Mouse (Mus musculus) left cerebral cortex, adult 9 months (tissue): ENCODE results near the gene St6galnac5.

Experiments used
- DNase-seq, 2 experiments: peaks; one replicate each; pipeline ENCODE4 v3.0.0; 2022; ENCODE audit warnings: low spot score in 2 of 2

The St6galnac5 gene

GRCm38 (mm10) chr3:152867654-152868525 lies 114.2 kb downstream of the St6galnac5 start:
- DNase-seq: peak; percentile 42 to 56

GRCm38 (mm10) chr3:152866035-152866965 lies 115.7 kb downstream of the St6galnac5 start:
- peak in 1 of 2 experiments; percentile 23 for DNase-seq

GRCm38 (mm10) chr3:152861978-152862377 lies 120.1 kb downstream of the St6galnac5 start:
- DNase-seq: no peak

GRCm38 (mm10) chr3:152861450-152861849 lies 120.6 kb downstream of the St6galnac5 start:
- no peak for DNase-seq

- no peak for DNase-seq
Observed at GRCm38 (mm10) chr3:152856095-152856494, 126.0 kb downstream of the St6galnac5 start.

- no peak for DNase-seq
Observed at GRCm38 (mm10) chr3:152855006-152855614, 126.9 kb downstream of the St6galnac5 start.

- no peak for DNase-seq
Observed at GRCm38 (mm10) chr3:152843925-152844324, 138.1 kb downstream of the St6galnac5 start.

GRCm38 (mm10) chr3:152842648-152843047 lies 139.4 kb downstream of the St6galnac5 start:
- DNase-seq: no peak

- DNase-seq: peak in 1 of 2 experiments; percentile 26
Observed at GRCm38 (mm10) chr3:152841264-152841663, 140.8 kb downstream of the St6galnac5 start.

GRCm38 (mm10) chr3:152837938-152838337 lies 144.1 kb downstream of the St6galnac5 start:
- DNase-seq: peak; percentile 56 to 61

- DNase-seq: no peak
Observed at GRCm38 (mm10) chr3:152837407-152837806, 144.6 kb downstream of the St6galnac5 start.

GRCm38 (mm10) chr3:152832436-152832835 lies 149.6 kb downstream of the St6galnac5 start:
- DNase-seq: no peak

GRCm38 (mm10) chr3:152831974-152832373 lies 150.1 kb downstream of the St6galnac5 start:
- no peak for DNase-seq

GRCm38 (mm10) chr3:152831377-152831776 lies 150.7 kb downstream of the St6galnac5 start:
- DNase-seq: no peak

GRCm38 (mm10) chr3:152821202-152821601 lies 160.8 kb downstream of the St6galnac5 start:
- no peak for DNase-seq

GRCm38 (mm10) chr3:152820406-152820805 lies 161.6 kb downstream of the St6galnac5 start:
- DNase-seq: no peak

GRCm38 (mm10) chr3:152815110-152815509 lies 166.9 kb downstream of the St6galnac5 start:
- no peak for DNase-seq

- no peak for DNase-seq
Observed at GRCm38 (mm10) chr3:152813905-152814304, 168.1 kb downstream of the St6galnac5 start.

GRCm38 (mm10) chr3:152799738-152800431 lies 182.2 kb downstream of the St6galnac5 start:
- peak in 1 of 2 experiments; percentile 28 for DNase-seq

- DNase-seq: no peak
Observed at GRCm38 (mm10) chr3:152797354-152797753, 184.7 kb downstream of the St6galnac5 start.

GRCm38 (mm10) chr3:152796216-152796615 lies 185.8 kb downstream of the St6galnac5 start:
- DNase-seq: no peak
